Comparison of ENCODE assay signal across 9 mouse cellular contexts in the genomic region with DNA sequence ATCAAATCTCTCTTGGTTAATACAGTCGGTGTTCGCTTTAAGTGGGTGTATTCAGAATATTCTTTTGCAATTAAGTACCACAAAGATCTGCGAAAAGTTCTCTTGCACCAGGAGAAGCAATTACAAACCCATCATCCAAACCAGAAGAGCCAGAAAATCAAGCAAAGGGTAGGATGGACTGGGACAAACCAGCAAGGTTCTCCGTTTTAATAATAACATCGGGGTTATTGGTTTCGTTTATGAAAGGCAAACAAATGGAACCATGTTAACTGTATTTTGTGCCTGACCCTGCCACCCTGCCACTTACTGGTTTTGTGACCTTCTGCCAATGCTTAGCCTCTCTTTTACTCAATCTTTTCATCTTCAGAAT. TPM values are rescaled to one million over a fixed set of nuclear protein-coding genes. Genes with fewer than 3 reads are reported as not detected.
DNase-seq lines count a peak whose midpoint lies in the region; ATAC-seq lines count a peak whose summit lies in the region.
"Had no signal": no experiment of that assay in that cellular context is flagged by ENCODE, and none has a peak within 500 bp of the region (broad histone marks: within the 10 kb centered on the region; RNA-seq: fewer than 3 reads in every experiment).

No protein-coding gene starts in this region.

- peaks cover 5% of the 10 kb centered on the region; the same call in 1 of the 2 replicates for H3K27me3 ChIP-seq in lung, embryonic 15.5 days
- H3K27me3 ChIP-seq in forebrain, embryonic 15.5 days = peaks cover 17% of the 10 kb centered on the region; the same call in 1 of the 2 replicates
- H3K27me3 ChIP-seq in limb, embryonic 11.5 days (ENCODE audit: control insufficient read depth, insufficient read depth, low read length) = peaks cover 16% of the 10 kb centered on the region
- H3K27me3 ChIP-seq in stomach, embryonic 14.5 days (ENCODE audit: control insufficient read depth, insufficient read depth, low read length) = 0 out of 2 replicates have a peak, but pooled peaks cover 17% of the 10 kb centered on the region

- no peak overlapping the region for H3K9ac ChIP-seq in lung, embryonic 15.5 days
- no peak overlapping the region for H3K9ac ChIP-seq in forebrain, embryonic 15.5 days (replicated peaks)
- no peak overlapping the region for H3K9ac ChIP-seq in limb, embryonic 11.5 days (ENCODE audit: low read length)
- no peak overlapping the region for H3K9ac ChIP-seq in stomach, embryonic 14.5 days (replicated peaks; ENCODE audit: low read depth, low read length)
- H3K9ac ChIP-seq: liver, embryonic 15.5 days had no signal

- no peak for ATAC-seq in lung, embryonic 15.5 days (ENCODE audit: borderline replicate concordance, extremely low read depth, low FRiP score, low TSS enrichment)
- ATAC-seq in forebrain, embryonic 15.5 days (replicated peaks) = no peak
- ATAC-seq in limb, embryonic 11.5 days (ENCODE audit: insufficient number of reproducible peaks, low FRiP score, low TSS enrichment, low read depth) = no peak
- ATAC-seq in stomach, embryonic 14.5 days (ENCODE audit: insufficient number of reproducible peaks, insufficient read depth, low FRiP score, low read depth) = no peak

- H3K4me1 ChIP-seq in lung, embryonic 15.5 days = peaks cover 22% of the 10 kb centered on the region
- H3K4me1 ChIP-seq in forebrain, embryonic 15.5 days = peaks cover 19% of the 10 kb centered on the region
- H3K4me1 ChIP-seq in limb, embryonic 11.5 days (ENCODE audit: control insufficient read depth, insufficient read depth, low read length) = peaks cover 10% of the 10 kb centered on the region; the same call in 1 of the 2 replicates
- peaks cover 11% of the 10 kb centered on the region; the same call in 1 of the 2 replicates for H3K4me1 ChIP-seq in stomach, embryonic 14.5 days (ENCODE audit: control insufficient read depth, insufficient read depth, low read length)

- DNase-seq in lung, adult 18-20 months = no peak
- no peak for DNase-seq in limb, embryonic 11.5 days (ENCODE audit: low spot score)
- DNase-seq in retina, embryonic 14.5 days (ENCODE audit: low spot score) = no peak
- no peak for DNase-seq in adrenal gland, postnatal 4 days (ENCODE audit: low spot score in 2 of 2)
- DNase-seq: kidney, adult 18-20 months had no signal

- H3K4me3 ChIP-seq in lung, embryonic 15.5 days = peak overlapping the region; percentile 63; the same call in 1 of the 2 replicates
- peak overlapping the region; percentile 69 for H3K4me3 ChIP-seq in forebrain, embryonic 15.5 days
- no peak overlapping the region for H3K4me3 ChIP-seq in limb, embryonic 11.5 days (ENCODE audit: low read depth, low read length)
- H3K4me3 ChIP-seq in stomach, embryonic 14.5 days (ENCODE audit: low read depth, low read length) = no peak overlapping the region

- H3K9me3 ChIP-seq in lung, embryonic 15.5 days = no peaks in the 10 kb centered on the region
- no peaks in the 10 kb centered on the region for H3K9me3 ChIP-seq in forebrain, embryonic 15.5 days
- no peaks in the 10 kb centered on the region for H3K9me3 ChIP-seq in limb, embryonic 11.5 days (ENCODE audit: control insufficient read depth, low read length)
- H3K9me3 ChIP-seq in stomach, embryonic 14.5 days (ENCODE audit: control insufficient read depth, low read depth, low read length) = no peaks in the 10 kb centered on the region
- H3K9me3 ChIP-seq: liver, embryonic 15.5 days had no signal

- WGBS in lung, embryonic 15.5 days = 17% methylated on average over 6 of the region's 6 CpGs
- WGBS in forebrain, embryonic 15.5 days = 16% methylated on average over 6 of the region's 6 CpGs
- WGBS in limb, embryonic 11.5 days = 14% methylated on average over 6 of the region's 6 CpGs
- WGBS in stomach, embryonic 14.5 days = 17% methylated on average over 6 of the region's 6 CpGs

- H3K36me3 ChIP-seq in lung, embryonic 15.5 days = no peaks in the 10 kb centered on the region
- no peaks in the 10 kb centered on the region for H3K36me3 ChIP-seq in forebrain, embryonic 15.5 days
- H3K36me3 ChIP-seq in limb, embryonic 11.5 days (ENCODE audit: control insufficient read depth, insufficient read depth, low read length) = no peaks in the 10 kb centered on the region
- H3K36me3 ChIP-seq in stomach, embryonic 14.5 days (ENCODE audit: control insufficient read depth, insufficient read depth, low read length) = no peaks in the 10 kb centered on the region
- H3K36me3 ChIP-seq: liver, embryonic 15.5 days had no signal

- H3K27ac ChIP-seq in lung, embryonic 15.5 days = peak overlapping the region; percentile 67
- no peak overlapping the region for H3K27ac ChIP-seq in forebrain, embryonic 15.5 days (replicated peaks)
- no peak overlapping the region for H3K27ac ChIP-seq in limb, embryonic 11.5 days (replicated peaks; ENCODE audit: low read depth, low read length)
- H3K27ac ChIP-seq in stomach, embryonic 14.5 days (ENCODE audit: low read length) = no peak overlapping the region
- H3K27ac ChIP-seq: liver, embryonic 15.5 days had no signal

- peak overlapping the region; percentile 98 for H3K4me2 ChIP-seq in lung, embryonic 15.5 days
- peak overlapping the region; percentile 97 for H3K4me2 ChIP-seq in forebrain, embryonic 15.5 days (replicated peaks)
- H3K4me2 ChIP-seq in limb, embryonic 11.5 days (ENCODE audit: low read depth, severe bottlenecking) = peak overlapping the region; percentile 90; the same call in 1 of the 2 replicates
- 0 out of 2 replicates have a peak overlapping the region, but pooled peaks have one; percentile 99 for H3K4me2 ChIP-seq in stomach, embryonic 14.5 days (replicated peaks; ENCODE audit: low read depth, low read length)

RNA-seq across cellular contexts. Expression of gene Nebl, which starts 0.6 kb away (rescaled TPM):
- polyA plus RNA-seq in lung, embryonic 15.5 days (2015; fragmentation: Nextera tagmentation; extraction: Ambion mirVana) = 38.1 and 44.9 TPM in 2 replicates
- polyA plus RNA-seq in forebrain, embryonic 15.5 days (2015; fragmentation: Nextera tagmentation; extraction: Ambion mirVana) = 7.8 and 8.7 TPM in 2 replicates
- polyA plus RNA-seq in limb, embryonic 11.5 days (2014; fragmentation: Nextera tagmentation; extraction: Ambion mirVana) = 4.8 and 6.1 TPM in 2 replicates
- 3.5 and 3.8 TPM in 2 replicates for polyA plus RNA-seq in stomach, embryonic 14.5 days (2014; fragmentation: Nextera tagmentation; extraction: Ambion mirVana)
- total RNA-seq in adrenal gland, postnatal 4 days (2021) = 10 to 100 TPM in 1 of 2 experiments, 1 to 10 TPM in 1; 7.9 to 10.2 TPM

Comparison
In these comparisons a context has a peak if more than half of its experiments do, and no peak if none do; other contexts are left out.
1. H3K4me3 ChIP-seq: peak in lung, embryonic 15.5 days (single experiment) and forebrain, embryonic 15.5 days (single experiment); none in limb, embryonic 11.5 days (single experiment) and stomach, embryonic 14.5 days (single experiment).
2. Peak in every context shown above with its lines, with median percentiles within 50 percentile points of each other: H3K4me2 ChIP-seq.